8 mouse cellular contexts compared by ENCODE assay signal in the genomic region with DNA sequence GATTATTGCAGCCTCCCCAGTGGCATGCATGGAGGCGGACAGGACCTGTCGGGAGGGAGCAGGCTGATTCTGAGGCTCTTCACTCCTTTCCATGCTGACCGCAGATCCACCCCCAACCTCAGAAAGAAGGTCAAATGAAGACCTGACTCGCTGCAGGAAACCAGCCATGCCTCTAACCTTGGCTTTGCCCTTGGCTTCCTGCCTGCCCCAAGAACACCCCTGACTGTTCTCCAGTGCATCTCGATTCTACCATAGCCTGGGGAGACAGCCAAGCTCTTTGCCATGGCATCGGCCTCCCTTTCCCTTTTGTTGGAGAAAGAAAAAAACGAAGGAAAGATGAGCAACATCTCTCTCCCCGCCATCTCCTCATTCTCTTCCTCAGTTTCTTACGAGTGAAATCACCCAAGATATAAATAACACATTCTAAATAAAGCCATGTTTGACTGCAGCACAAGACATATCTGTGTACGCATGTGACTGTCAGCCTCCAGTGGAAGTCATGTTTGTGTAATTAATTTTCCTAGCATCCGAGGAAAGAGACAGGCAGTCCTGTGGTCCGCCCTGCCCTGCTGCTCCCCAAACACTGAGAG.
DNase-seq lines count a peak whose midpoint lies in the region; ATAC-seq and TF ChIP-seq lines count a peak whose summit lies in the region.

No protein-coding gene starts in this region.

- peak overlapping the region; percentile 84 for H3K27ac ChIP-seq in heart, embryonic 10.5 days
- no peak overlapping the region for H3K27ac ChIP-seq in limb, embryonic 14.5 days (replicated peaks; ENCODE audit: low read depth, low read length)

- peak overlapping the region; percentile 28 for H3K4me2 ChIP-seq in limb, embryonic 14.5 days (replicated peaks; ENCODE audit: low read depth, low read length, severe bottlenecking)

- ATAC-seq in limb, embryonic 14.5 days (ENCODE audit: low FRiP score, low read depth), result no peak

- intact Hi-C loops in heart, postnatal 25 days (cut with DNase I), result no loop called here

- DNase-seq in heart, adult 11 months, result peak; percentile 92
- DNase-seq in heart, postnatal 25 days (ENCODE audit: low spot score), result no peak
- DNase-seq in adrenal gland, postnatal 14 days, result peak; percentile 77
- DNase-seq in heart, embryonic 10.5 days (ENCODE audit: low spot score), result no peak
- DNase-seq in limb, embryonic 14.5 days (ENCODE audit: low spot score), result no peak
- no peak for DNase-seq in yolk sac, embryonic 10.5 days (ENCODE audit: low spot score)
- DNase-seq in thymus, postnatal 10 days (ENCODE audit: low spot score in 2 of 2), result no peak
- no peak for DNase-seq in T-cell, adult 2 months (ENCODE audit: low spot score)

- H3K9me3 ChIP-seq in heart, embryonic 10.5 days, result no peaks in the 10 kb centered on the region
- H3K9me3 ChIP-seq in limb, embryonic 14.5 days (ENCODE audit: control insufficient read depth, low read length), result no peaks in the 10 kb centered on the region

- no peak overlapping the region for H3K4me3 ChIP-seq in heart, embryonic 10.5 days
- no peak overlapping the region; the same call in 1 of the 2 replicates for H3K4me3 ChIP-seq in limb, embryonic 14.5 days (replicated peaks; ENCODE audit: low read length)

- WGBS in heart, embryonic 10.5 days, result 54% methylated on average over 12 of the region's 12 CpGs
- 34% methylated on average over 12 of the region's 12 CpGs for WGBS in limb, embryonic 14.5 days

- H3K36me3 ChIP-seq in heart, embryonic 10.5 days, result no peaks in the 10 kb centered on the region
- no peaks in the 10 kb centered on the region for H3K36me3 ChIP-seq in limb, embryonic 14.5 days (ENCODE audit: control insufficient read depth, insufficient read depth, low read length)

- H3K4me1 ChIP-seq in heart, embryonic 10.5 days, result peaks cover 48% of the 10 kb centered on the region
- H3K4me1 ChIP-seq in limb, embryonic 14.5 days (ENCODE audit: control insufficient read depth, insufficient read depth, low read length), result peaks cover 14% of the 10 kb centered on the region; the same call in 1 of the 2 replicates

- no peak for TF ChIP-seq POLR2A in limb, embryonic 14.5 days (IDR thresholded peaks at IDR 0.05; ENCODE audit: borderline replicate concordance, extremely low read depth, insufficient read depth, insufficient read length)

- 0 out of 2 replicates have a peak, but pooled peaks cover 3% of the 10 kb centered on the region for H3K27me3 ChIP-seq in heart, embryonic 10.5 days (ENCODE audit: insufficient read depth, poor library complexity, severe bottlenecking)
- no peaks in the 10 kb centered on the region for H3K27me3 ChIP-seq in limb, embryonic 14.5 days (ENCODE audit: control insufficient read depth, insufficient read depth, low read length)

- H3K9ac ChIP-seq in limb, embryonic 14.5 days (ENCODE audit: low read depth, low read length, severe bottlenecking), result no peak overlapping the region

Comparison
In these comparisons a context has a peak if more than half of its experiments do, and no peak if none do; other contexts are left out.
1. DNase-seq: peak in heart, adult 11 months (single experiment) and adrenal gland, postnatal 14 days (single experiment); none in heart, postnatal 25 days (single experiment), heart, embryonic 10.5 days (single experiment), limb, embryonic 14.5 days (single experiment), yolk sac, embryonic 10.5 days (single experiment), thymus, postnatal 10 days (0 of 2) and T-cell, adult 2 months (single experiment).